Mouse (Mus musculus): ENCODE measurements around the gene Ophn1. TPM values are rescaled to one million over a fixed set of nuclear protein-coding genes. Genes with fewer than 3 reads are reported as not detected.

The Ophn1 gene
- total RNA-seq, 1 experiment from 2014 or later: 16.1 TPM

Small RNA genes within 50 kb of the gene (microRNA-seq; reads per million reads assigned to microRNA genes)
- 0 reads per million in 2 experiments for gene Gm27554

Other genes starting within 250 kb of the Ophn1 start
- gene Yipf6, start 45.3 kb upstream of the Ophn1 start, total RNA-seq (2021): 44.9 and 47.6 TPM in 2 replicates
- 26.0 and 31.7 TPM in 2 replicates for gene Stard8, start 112.2 kb upstream of the Ophn1 start, total RNA-seq (2021)
- gene Efnb1, start 245.1 kb upstream of the Ophn1 start, total RNA-seq (2021): 47.3 and 60.8 TPM in 2 replicates